Mouse (Mus musculus) cerebellum, adult 2 months (tissue): Measurements from ENCODE around the gene Eya2. TPM values are rescaled to one million over a fixed set of nuclear protein-coding genes. Genes with fewer than 3 reads are reported as not detected.

Source experiments
- DNase-seq, 2 experiments: peaks; one replicate each; pipeline ENCODE4 v3.0.0; 2021
- H3K27ac ChIP-seq: fragments of 200-500 bp; 2 replicates; pipeline ENCODE4 v1.5.1; 2012; ENCODE audit warnings: low read length, control low read depth, inconsistent platforms; ENCODE audit not compliant: insufficient read depth
- H3K27me3 ChIP-seq: fragments of 200-500 bp; 2 replicates; pipeline ENCODE4 v1.6.1; 2012; ENCODE audit warnings: inconsistent platforms, mild to moderate bottlenecking, low read length, moderate library complexity; ENCODE audit not compliant: control insufficient read depth, insufficient read depth
- H3K4me1 ChIP-seq: fragments of 200-500 bp; 2 replicates; pipeline ENCODE4 v1.6.1; 2011; ENCODE audit warnings: low read length; ENCODE audit not compliant: control insufficient read depth, insufficient read depth
- H3K4me3 ChIP-seq: fragments of 200-500 bp; replicated peaks from 2 replicates; pipeline ENCODE3; 2011; ENCODE audit warnings: mild to moderate bottlenecking, low read depth, low read length, control low read depth; ENCODE audit not compliant: insufficient read depth
- CTCF ChIP-seq: fragments of 200-500 bp; IDR thresholded peaks from 2 replicates; pipeline ENCODE4 v1.5.1; 2011; ENCODE audit warnings: low read depth, mild to moderate bottlenecking, control low read depth, low read length, moderate library complexity, borderline replicate concordance; ENCODE audit not compliant: insufficient read depth
- POLR2A ChIP-seq: fragments of 200-500 bp; IDR thresholded peaks from 2 replicates; pipeline ENCODE4 v1.6.1; 2011; ENCODE audit warnings: low read length, control low read depth, borderline replicate concordance; ENCODE audit not compliant: insufficient read depth
- WGBS: fragments of 180-500 bp; shearing (Covaris S2); methylation state at CpG from one replicate; pipeline ENCODE4 v1.1.7; 2018; 5-methylcytosine and 5-hydroxymethylcytosine counted together
- polyA plus RNA-seq: library from polyadenylated mRNA; depleted of rRNA; stranded (reverse); fragments of >200 nt; gene quantifications from 2 replicates; pipeline ENCODE4 v1.2.3, GENCODE M21; 2012

The Eya2 gene
- polyA plus RNA-seq, 1 experiment, result 10.9 TPM

DNA sequence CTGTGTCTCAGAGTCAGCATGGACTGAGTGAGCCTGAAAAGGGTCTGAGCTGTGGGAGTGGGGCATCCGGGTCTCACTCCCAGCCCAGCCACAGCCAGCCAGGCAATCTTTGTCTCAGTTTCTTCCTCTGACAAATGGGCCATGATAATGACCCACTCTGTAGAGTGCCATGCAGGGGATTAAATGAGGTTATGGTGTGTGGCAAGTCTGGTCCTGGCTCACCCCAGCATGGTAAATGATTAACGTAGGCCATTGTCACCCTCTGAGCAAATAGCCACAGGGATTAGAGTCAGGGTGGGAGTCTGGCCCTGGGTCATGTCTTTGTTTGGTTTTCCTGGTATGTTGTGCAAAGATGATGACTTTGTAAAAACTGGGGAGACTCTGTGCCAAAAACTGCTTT lies 72.3 kb downstream of the Eya2 start:
- no peaks in the 10 kb centered on the region for H3K27me3 ChIP-seq
- WGBS, result 89% methylated on average over 2 of the region's 2 CpGs
- no peak for DNase-seq
- no peak overlapping the region for H3K4me3 ChIP-seq
- H3K27ac ChIP-seq, result no peak overlapping the region
- TF ChIP-seq CTCF, result no peak
- TF ChIP-seq POLR2A, result no peak
- peaks cover 13% of the 10 kb centered on the region for H3K4me1 ChIP-seq

DNA sequence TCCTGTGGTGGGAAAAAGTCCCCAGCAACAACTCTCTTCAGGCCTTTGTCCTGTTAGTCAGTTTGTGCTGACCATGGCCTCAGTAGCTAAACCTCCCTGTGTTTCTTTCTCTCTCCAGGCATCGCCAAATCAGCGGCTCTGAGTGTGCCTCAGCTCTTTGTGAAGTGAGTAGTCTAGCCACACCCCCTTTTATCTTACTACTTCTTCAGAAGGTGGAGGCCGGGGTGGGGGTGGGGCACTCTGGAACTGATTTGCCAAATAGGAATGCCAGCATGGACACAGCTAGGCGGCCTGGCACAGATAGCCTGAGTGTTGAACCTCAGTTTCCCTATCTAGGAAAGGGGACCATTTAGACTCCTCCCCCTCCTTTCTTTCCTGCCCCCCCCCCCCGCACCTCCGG lies 87.9 kb downstream of the Eya2 start:
- 46% methylated on average over 4 of the region's 6 CpGs for WGBS
- peaks cover 6% of the 10 kb centered on the region; the same call in 1 of the 2 replicates for H3K4me1 ChIP-seq
- DNase-seq, result no peak
- H3K27ac ChIP-seq, result no peak overlapping the region
- TF ChIP-seq CTCF, result no peak
- TF ChIP-seq POLR2A, result no peak
- H3K4me3 ChIP-seq, result no peak overlapping the region
- no peaks in the 10 kb centered on the region for H3K27me3 ChIP-seq

DNA sequence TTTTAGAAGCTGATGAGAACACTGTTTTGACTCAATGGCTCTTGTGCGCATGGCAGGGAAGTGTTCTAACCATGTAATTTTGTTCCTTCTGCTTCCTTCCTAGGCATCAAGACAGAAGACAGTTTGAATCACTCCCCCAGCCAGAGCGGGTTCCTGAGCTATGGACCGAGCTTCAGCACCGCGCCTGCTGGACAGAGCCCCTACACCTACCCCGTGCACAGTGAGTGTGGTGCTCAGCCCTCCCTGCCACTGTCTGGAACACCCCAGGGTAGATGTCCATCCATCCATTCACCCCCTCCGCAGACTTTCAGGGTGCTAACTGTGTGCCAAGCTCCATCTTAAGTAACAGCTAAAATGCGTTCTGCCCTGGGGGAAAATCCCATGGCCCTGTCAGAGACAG lies 92.7 kb downstream of the Eya2 start:
- 68% methylated on average over 8 of the region's 8 CpGs for WGBS
- H3K4me3 ChIP-seq, result no peak overlapping the region
- no peak for DNase-seq
- no peak overlapping the region for H3K27ac ChIP-seq
- no peaks in the 10 kb centered on the region; the same call in 1 of the 2 replicates for H3K4me1 ChIP-seq
- no peak for TF ChIP-seq CTCF
- no peak for TF ChIP-seq POLR2A
- H3K27me3 ChIP-seq, result no peaks in the 10 kb centered on the region

DNA sequence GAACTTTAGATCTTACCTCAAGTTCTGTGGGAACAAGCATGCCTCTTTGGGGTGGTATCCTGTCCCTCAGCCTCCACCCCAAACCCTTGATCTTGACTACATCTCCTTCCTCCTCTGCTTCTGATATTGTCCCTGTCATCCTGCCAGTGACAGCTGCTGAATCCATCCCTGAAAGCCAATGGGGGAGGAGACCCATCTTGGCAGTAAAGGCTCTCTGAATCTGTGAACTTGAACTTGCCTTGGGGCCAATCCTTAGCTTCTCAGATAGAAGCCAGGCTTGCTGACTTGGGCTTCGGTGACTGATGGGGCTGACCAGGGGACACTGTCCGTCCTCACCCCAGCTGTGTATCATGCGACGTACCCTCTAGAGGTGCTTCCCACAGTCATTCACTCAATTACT lies 94.1 kb downstream of the Eya2 start:
- TF ChIP-seq CTCF, result no peak
- TF ChIP-seq POLR2A, result no peak
- H3K27ac ChIP-seq, result no peak overlapping the region
- 44% methylated on average over 4 of the region's 4 CpGs for WGBS
- peaks cover 11% of the 10 kb centered on the region for H3K4me1 ChIP-seq
- DNase-seq, result no peak
- no peaks in the 10 kb centered on the region for H3K27me3 ChIP-seq
- no peak overlapping the region for H3K4me3 ChIP-seq

DNA sequence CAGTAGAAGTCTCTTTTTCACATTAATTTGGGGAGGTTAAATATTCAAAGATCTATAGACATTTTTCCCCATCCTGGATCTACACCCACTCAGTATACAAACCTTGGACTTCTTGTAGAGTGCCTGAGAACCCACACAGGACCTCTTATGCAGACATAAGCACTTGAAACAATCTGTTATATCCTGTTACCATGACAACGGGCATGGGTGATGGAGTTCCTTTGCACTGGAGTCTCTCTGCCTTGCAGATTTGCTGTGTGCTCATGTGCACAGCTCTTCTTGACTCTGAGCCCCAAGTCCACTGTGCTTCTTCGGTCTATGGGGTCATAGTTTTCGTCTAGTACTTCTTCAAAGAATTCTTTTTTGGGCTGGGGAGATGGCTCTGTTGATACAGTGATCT lies 96.2 kb downstream of the Eya2 start:
- no peak overlapping the region for H3K4me3 ChIP-seq
- TF ChIP-seq POLR2A, result no peak
- WGBS, result 88% methylated on average over 3 of the region's 3 CpGs
- H3K4me1 ChIP-seq, result peaks cover 11% of the 10 kb centered on the region
- H3K27me3 ChIP-seq, result no peaks in the 10 kb centered on the region
- no peak for DNase-seq
- no peak overlapping the region for H3K27ac ChIP-seq

DNA sequence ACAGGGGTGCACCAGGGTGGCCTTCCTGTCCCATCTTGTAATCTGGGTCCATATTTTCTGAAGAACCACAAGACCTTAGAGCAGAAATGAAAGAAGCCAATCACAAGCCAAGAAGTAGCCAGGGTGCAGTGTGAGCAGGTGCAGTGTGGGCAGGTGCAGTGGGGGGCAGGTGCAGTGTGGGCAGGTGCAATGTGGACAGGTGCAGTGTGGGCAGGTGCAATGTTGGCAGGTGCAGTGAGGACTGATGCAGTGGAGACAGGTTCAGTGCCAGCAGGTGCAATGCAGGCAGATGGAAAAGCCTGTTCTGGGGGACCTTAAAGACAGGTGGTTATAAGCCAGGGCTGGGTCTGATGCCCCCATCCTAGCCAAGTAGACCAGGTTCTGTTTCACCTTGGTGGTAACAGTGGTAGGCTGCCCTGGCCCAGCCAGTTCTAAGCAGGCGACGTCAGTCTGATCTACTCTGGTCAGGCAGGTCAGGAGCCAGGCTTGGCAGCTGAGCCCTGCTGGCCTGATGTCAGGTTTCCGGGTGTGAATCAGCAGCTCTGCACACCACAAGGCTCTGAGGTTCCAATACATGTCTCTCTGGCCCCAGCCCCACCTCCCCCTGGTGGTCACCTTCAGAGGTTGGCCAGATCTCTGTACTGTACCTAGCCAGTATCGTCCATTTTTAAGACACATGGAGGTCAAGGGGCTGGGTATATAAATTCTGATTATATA lies 98.3 kb downstream of the Eya2 start:
- H3K4me1 ChIP-seq, result peaks cover 11% of the 10 kb centered on the region
- H3K4me3 ChIP-seq, result no peak overlapping the region
- peak; percentile 66 to 77 for DNase-seq
- TF ChIP-seq CTCF (peak; percentile 44; the same call in 1 of the 2 replicates), POLR2A (no peak)
- no peak overlapping the region for H3K27ac ChIP-seq
- no peaks in the 10 kb centered on the region for H3K27me3 ChIP-seq
- 14% methylated on average over 4 of the region's 4 CpGs for WGBS

DNA sequence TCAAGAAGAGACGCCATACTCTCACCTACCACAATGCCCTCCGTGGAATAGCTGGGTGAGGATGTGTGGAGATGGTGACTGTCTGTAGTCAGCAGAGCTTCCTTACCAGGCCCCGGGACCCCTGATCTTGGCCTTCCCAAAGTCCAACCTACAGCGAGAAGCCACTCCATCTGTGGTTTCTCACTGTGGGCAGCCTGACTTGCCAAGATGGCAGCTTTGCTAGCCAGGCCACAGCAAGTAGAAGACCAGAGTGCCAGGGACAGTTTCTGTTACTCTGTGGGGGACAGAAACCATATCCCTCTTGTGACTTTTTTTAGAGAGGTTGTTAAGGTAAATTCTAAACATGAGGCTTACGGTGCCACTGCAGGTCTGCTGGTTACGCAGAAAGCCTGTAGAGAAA lies 99.9 kb downstream of the Eya2 start:
- Histone ChIP-seq H3K4me1 (peaks cover 11% of the 10 kb centered on the region), H3K27ac (no peak overlapping the region), H3K4me3 (no peak overlapping the region), H3K27me3 (no peaks in the 10 kb centered on the region)
- WGBS, result 55% methylated on average over 6 of the region's 6 CpGs
- DNase-seq, result no peak
- no peak for TF ChIP-seq CTCF
- TF ChIP-seq POLR2A, result no peak

DNA sequence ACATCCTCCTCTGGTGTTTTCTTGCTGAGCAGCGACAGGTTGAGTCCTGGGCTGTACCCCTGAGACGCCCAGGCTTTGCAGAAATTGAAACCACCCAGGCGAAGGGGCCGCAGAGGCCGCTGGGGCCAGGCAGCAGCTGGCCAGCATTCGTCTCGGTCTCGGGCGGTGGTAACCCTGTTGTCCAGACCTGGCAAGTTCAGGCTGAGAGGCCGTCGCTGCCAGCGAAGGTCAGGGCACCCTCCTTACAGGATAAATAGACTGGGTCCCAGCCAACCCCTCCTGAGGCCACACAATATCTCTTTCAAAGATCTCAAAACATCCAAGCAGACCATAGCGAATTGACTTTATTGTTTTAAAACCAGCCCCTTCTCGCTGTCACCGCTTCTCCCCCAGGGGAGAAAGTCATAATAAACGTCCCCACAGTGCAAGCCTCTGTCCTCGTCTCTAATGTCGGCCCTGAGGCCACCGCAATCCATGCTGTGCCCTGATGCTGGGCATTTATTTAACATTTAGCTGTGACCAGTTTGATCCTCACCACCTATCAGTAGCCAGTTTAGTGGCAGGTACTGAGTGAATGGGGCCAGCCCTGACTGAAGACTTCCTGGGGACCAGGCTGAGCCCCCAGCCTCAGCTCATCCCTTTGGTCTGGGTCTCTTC lies 105.5 kb downstream of the Eya2 start:
- Histone ChIP-seq H3K27ac (no peak overlapping the region), H3K4me1 (no peaks in the 10 kb centered on the region), H3K4me3 (no peak overlapping the region), H3K27me3 (no peaks in the 10 kb centered on the region)
- WGBS, result 53% methylated on average over 19 of the region's 19 CpGs
- TF ChIP-seq CTCF (no peak), POLR2A (no peak)
- no peak for DNase-seq
